Mouse (Mus musculus) forebrain, postnatal 0 days (tissue): ENCODE measurements around the gene Hook1. TPM values are rescaled to one million over a fixed set of nuclear protein-coding genes. Genes with fewer than 3 reads are reported as not detected.
A peak's percentile ranks its signal among the peaks of the same experiment; 100 is the strongest.

Source experiments
- ATAC-seq: fragments of 200-750 bp; cut with Nextera tagmentation; 2 replicates; pipeline ENCODE4 v1.8.0; 2017; ENCODE audit warnings: mild to moderate bottlenecking, moderate library complexity
- DNase-seq: peaks from one replicate; pipeline ENCODE4 v3.0.0-alpha.2; 2015
- H3K27ac ChIP-seq: fragments of 300-500 bp; sonication (generic); 2 replicates; pipeline ENCODE4 v1.5.1; 2014; ENCODE audit warnings: low read depth, mild to moderate bottlenecking, antibody characterized with exemption, low read length, moderate library complexity, mixed read lengths
- H3K27me3 ChIP-seq: fragments of 300-500 bp; sonication (generic); 2 replicates; pipeline ENCODE4 v1.6.1; 2014; ENCODE audit warnings: mild to moderate bottlenecking, low read length, mixed read lengths; ENCODE audit not compliant: insufficient read depth
- H3K36me3 ChIP-seq: fragments of 300-500 bp; sonication (generic); 2 replicates; pipeline ENCODE4 v1.6.1; 2014; ENCODE audit warnings: mild to moderate bottlenecking, moderate library complexity; ENCODE audit not compliant: insufficient read depth
- H3K4me1 ChIP-seq: fragments of 300-500 bp; sonication (generic); 2 replicates; pipeline ENCODE4 v1.6.1; 2014; ENCODE audit warnings: antibody characterized with exemption; ENCODE audit not compliant: insufficient read depth
- H3K4me2 ChIP-seq: fragments of 300-500 bp; sonication (generic); 2 replicates; pipeline ENCODE4 v1.6.1; 2014; ENCODE audit warnings: low read depth, mild to moderate bottlenecking, moderate library complexity
- H3K4me3 ChIP-seq: fragments of 300-500 bp; sonication (generic); 2 replicates; pipeline ENCODE4 v1.5.1; 2014; ENCODE audit warnings: low read depth, low read length, mixed read lengths
- H3K9ac ChIP-seq: fragments of 300-500 bp; sonication (generic); 2 replicates; pipeline ENCODE4 v1.6.1; 2014; ENCODE audit warnings: mild to moderate bottlenecking
- H3K9me3 ChIP-seq: fragments of 300-500 bp; sonication (generic); 2 replicates; pipeline ENCODE4 v1.6.1; 2016; ENCODE audit warnings: low read length
- CTCF ChIP-seq: sonication (generic); IDR thresholded peaks from 2 replicates; pipeline ENCODE4 v1.5.1; 2016; ENCODE audit warnings: antibody characterized with exemption, control low read depth, low read depth
- WGBS: fragments of 180-500 bp; shearing (Covaris S2); extraction: QIAGEN DNeasy Blood & Tissue Kit; methylation state at CpG from one replicate; pipeline ENCODE4 v1.1.7; 2014; 5-methylcytosine and 5-hydroxymethylcytosine counted together
- polyA plus RNA-seq: library from polyadenylated mRNA; unstranded; fragments of >200 nt; fragmentation: Nextera tagmentation; extraction: Ambion mirVana; gene quantifications from 2 replicates; pipeline ENCODE4 v1.2.1, GENCODE M21; 2015
- total RNA-seq: library from RNA; depleted of rRNA; stranded (reverse); fragments of >200 nt; gene quantifications from 2 replicates; pipeline ENCODE4 v1.2.3, GENCODE M21; 2014; rRNA removed

Hook1 gene
- total RNA-seq (52.2 and 75.7 TPM in 2 replicates), polyA plus RNA-seq (30.4 and 44.0 TPM in 2 replicates)

DNA sequence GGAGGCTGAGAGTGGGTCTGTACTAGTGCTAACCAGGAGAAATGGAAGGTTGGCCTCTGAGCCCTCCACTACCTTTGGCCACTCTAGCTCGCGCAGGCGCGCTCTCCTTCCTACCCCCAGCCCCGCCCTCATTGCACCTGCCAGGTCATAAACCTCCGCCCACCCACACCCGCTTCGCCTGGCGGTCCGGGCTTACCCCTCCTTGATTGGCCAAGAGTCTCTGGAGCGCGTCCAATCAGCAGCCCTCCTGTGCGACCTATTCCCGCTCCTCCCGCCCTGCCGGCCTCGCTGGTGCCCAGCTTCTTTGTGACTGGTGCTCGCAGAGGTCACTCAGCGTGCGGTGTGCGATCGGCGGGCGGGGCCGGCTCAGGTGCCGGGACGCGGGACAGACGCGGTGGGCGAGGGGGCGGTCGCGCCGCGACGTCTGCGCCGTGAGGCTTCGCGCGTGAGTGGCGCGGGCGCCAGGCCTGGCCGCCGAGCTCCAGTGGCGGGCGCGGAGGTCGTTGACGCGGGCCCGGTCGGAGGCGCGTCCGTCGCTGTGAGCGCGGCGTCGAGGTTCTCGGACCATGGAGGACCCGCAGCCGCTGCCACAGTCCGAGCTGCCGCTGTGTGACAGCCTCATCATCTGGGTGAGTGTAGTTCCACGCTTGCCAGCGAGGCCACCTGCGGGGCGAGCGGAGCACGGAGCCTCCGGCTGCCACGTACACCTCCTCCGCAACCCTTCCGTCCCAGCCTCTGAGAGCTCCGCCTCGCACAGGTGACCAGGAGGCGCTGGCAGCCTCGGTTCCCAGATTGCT is at the start of gene Hook1:
Hook1 (plus strand) TSS at position 313 of the 797 bp plus-strand sequence.
- no peaks in the 10 kb centered on the region for H3K4me1 ChIP-seq
- peak within 1 kb of the TSS; percentile 73 for H3K4me3 ChIP-seq
- no peaks in the 10 kb centered on the region for H3K27me3 ChIP-seq
- peak within 1 kb of the TSS; percentile 87 for H3K9ac ChIP-seq
- ATAC-seq = peak; percentile 97
- H3K27ac ChIP-seq = peak within 1 kb of the TSS; percentile 83
- WGBS = 2% methylated on average over 81 of the region's 82 CpGs
- DNase-seq = peak; percentile 95
- H3K9me3 ChIP-seq = no peaks in the 10 kb centered on the region
- H3K36me3 ChIP-seq = no peaks in the 10 kb centered on the region
- peak within 1 kb of the TSS; percentile 82 for H3K4me2 ChIP-seq
- no peak for TF ChIP-seq CTCF

DNA sequence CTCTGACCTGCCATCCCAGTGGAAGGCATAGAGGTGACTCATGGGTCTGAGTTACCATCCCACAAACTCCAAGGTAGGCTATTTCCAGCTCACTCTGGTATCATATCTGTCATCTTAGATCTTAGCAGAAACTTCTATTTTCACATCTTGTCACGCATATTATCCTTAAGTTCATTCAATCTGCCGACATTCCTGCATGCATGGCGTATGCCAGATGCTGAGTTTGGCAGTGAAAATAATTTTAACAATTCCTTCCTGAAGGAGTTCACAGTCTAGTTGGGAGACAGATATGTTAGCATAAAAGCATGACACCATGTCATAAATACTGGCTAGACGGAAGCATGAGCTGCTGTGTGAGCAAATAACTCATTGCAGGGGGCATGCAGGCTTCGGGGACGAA is 49.3 kb upstream of the Hook1 start:
- Histone ChIP-seq H3K4me3 (no peak overlapping the region), H3K9me3 (no peaks in the 10 kb centered on the region), H3K27ac (no peak overlapping the region), H3K4me1 (peaks cover 9% of the 10 kb centered on the region; the same call in 1 of the 2 replicates), H3K9ac (no peak overlapping the region), H3K27me3 (no peaks in the 10 kb centered on the region), H3K4me2 (no peak overlapping the region), H3K36me3 (no peaks in the 10 kb centered on the region)
- WGBS = 64% methylated on average over 6 of the region's 6 CpGs
- no peak for TF ChIP-seq CTCF
- peak; percentile 83 for ATAC-seq
- DNase-seq = peak; percentile 61

DNA sequence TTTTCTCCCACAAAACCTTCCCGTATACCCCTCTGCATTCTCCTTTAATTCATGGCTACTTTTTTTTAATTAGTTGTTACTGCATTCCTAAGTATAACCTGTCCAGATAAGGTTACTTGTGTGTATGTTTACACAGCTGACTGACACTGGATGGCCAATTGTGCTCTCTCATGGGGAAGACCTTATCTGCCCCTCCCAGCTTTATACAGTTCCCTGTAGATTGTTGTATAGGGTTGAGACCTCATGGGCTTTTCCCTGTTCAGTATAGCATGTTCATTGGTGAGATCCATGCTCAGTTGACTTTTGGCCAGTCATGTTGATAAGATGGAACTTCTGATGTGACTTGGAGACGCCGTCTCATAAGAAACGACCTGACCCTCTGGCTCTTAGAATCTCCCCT is 46.6 kb upstream of the Hook1 start:
- Histone ChIP-seq H3K4me3 (no peak overlapping the region), H3K9me3 (no peaks in the 10 kb centered on the region), H3K4me1 (peaks cover 9% of the 10 kb centered on the region; the same call in 1 of the 2 replicates), H3K27me3 (no peaks in the 10 kb centered on the region), H3K27ac (no peak overlapping the region), H3K36me3 (no peaks in the 10 kb centered on the region), H3K4me2 (no peak overlapping the region), H3K9ac (no peak overlapping the region)
- 92% methylated on average over 4 of the region's 4 CpGs for WGBS
- DNase-seq = no peak
- TF ChIP-seq CTCF = no peak
- ATAC-seq = no peak

DNA sequence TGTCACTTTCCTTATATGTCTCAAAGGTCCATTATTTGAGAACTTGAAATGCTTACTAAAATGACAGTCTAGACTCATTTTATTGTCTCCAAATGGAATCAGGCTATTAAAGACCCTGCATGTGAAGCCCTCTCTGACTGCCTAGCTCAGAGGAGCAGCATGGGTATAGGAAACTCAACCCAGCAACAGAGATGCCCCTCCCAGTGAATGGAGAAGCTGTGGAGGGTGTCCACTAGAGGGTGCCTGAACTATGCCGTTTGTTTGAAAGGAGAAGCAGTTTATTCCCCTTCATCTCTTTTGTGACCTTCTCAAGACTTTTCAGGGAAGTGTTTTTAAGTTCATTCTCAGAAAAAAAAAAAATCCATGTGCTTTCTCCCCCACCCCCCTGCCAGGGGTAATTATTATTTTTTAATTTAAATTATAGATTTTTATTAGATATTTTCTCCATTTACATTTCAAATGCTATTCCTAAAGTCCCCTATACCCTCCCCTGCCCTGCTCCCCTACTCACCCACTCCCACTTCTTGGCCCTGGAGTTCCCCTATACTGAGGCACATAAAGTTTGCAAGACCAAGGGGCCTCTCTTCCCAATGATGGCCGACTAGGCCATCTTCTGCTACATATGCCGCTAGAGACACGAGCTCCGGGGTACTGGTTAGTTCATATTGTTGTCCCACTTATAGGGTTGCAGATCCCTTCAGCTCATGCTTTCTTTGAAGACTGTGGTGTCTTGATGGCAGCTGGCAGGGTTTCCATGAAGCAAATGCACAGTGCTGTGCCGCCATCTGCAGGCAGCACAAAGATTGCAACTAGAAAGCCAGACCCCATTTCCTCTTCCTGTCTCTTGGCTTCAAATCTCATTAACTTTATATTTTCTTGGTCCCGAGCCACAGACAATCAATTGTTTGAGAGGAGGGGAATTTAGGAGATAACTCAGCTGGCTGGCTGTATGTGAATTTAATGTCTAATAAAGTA is 42.5 kb upstream of the Hook1 start:
- H3K27ac ChIP-seq = no peak overlapping the region
- DNase-seq (peak; percentile 90), ATAC-seq (peak; percentile 82)
- H3K36me3 ChIP-seq = no peaks in the 10 kb centered on the region
- no peak overlapping the region for H3K9ac ChIP-seq
- TF ChIP-seq CTCF = peak; percentile 93
- H3K27me3 ChIP-seq = no peaks in the 10 kb centered on the region
- H3K4me2 ChIP-seq = 0 out of 2 replicates have a peak overlapping the region, but pooled peaks have one; percentile 8
- H3K4me3 ChIP-seq = no peak overlapping the region
- no peaks in the 10 kb centered on the region for H3K4me1 ChIP-seq
- WGBS = 9% methylated on average over 7 of the region's 7 CpGs
- no peaks in the 10 kb centered on the region for H3K9me3 ChIP-seq

DNA sequence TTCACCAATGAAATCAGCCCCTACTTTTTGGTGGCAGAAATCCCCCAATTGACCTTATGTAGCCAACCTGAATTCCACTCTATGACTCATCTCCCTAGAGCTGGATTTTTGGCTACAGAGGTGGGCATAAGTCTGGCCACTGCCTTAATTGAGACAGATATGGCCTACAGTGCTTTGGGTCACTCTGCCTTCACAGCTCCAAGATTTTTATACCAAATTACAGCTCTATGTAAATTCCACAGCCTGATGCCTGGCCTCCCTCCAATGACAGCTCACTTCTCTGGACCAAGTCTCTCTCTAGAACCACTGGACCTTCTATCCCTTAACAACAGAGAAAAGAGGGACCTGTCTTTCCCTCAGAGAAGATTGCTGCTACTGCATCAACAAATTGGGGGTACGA is 38.2 kb upstream of the Hook1 start:
- H3K9me3 ChIP-seq = no peaks in the 10 kb centered on the region
- H3K27ac ChIP-seq = no peak overlapping the region
- ATAC-seq (no peak), DNase-seq (no peak)
- H3K4me2 ChIP-seq = no peak overlapping the region
- H3K27me3 ChIP-seq = no peaks in the 10 kb centered on the region
- H3K4me3 ChIP-seq = no peak overlapping the region
- no peak overlapping the region for H3K9ac ChIP-seq
- no peaks in the 10 kb centered on the region for H3K4me1 ChIP-seq
- no peaks in the 10 kb centered on the region for H3K36me3 ChIP-seq
- no peak for TF ChIP-seq CTCF
- 89% methylated on average over 1 of the region's 1 CpGs for WGBS

DNA sequence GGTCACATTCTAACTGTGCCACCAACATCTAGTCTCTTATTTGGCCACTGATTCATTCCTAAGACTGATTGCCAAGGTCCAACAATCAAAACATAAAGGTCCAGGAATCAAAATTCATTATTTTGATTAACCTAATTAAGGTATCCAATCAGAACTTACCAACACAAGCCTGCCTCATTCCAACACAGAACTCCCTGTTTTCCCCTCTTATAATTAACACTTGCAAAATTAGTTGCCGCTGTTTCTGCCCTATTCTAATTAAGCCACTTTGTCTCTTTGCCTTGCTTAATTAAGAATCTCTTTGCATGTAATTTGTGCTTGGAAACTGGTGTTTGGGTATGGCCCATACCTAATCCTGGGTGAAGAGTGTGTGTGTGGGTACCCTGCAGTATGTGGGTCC is 37.1 kb upstream of the Hook1 start:
- no peak overlapping the region for H3K27ac ChIP-seq
- no peak overlapping the region for H3K4me2 ChIP-seq
- ATAC-seq = peak; percentile 36; the same call in 1 of the 2 replicates
- H3K27me3 ChIP-seq = no peaks in the 10 kb centered on the region
- H3K9ac ChIP-seq = no peak overlapping the region
- H3K4me3 ChIP-seq = no peak overlapping the region
- no peaks in the 10 kb centered on the region for H3K36me3 ChIP-seq
- DNase-seq = no peak
- 32% methylated on average over 1 of the region's 1 CpGs for WGBS
- no peak for TF ChIP-seq CTCF
- H3K4me1 ChIP-seq = no peaks in the 10 kb centered on the region
- H3K9me3 ChIP-seq = no peaks in the 10 kb centered on the region
